Mouse (Mus musculus): ENCODE measurements around the gene Cd40.
A peak's percentile ranks its signal among the peaks of the same experiment; 100 is the strongest.

Gene Cd40

GRCm38 (mm10) chr2:165056377-165057085 is 1.1 kb downstream of the Cd40 start:
- DNase-seq (ENCODE audit: low read depth, low spot score) = no peak

GRCm38 (mm10) chr2:165059961-165060360 is 4.5 kb downstream of the Cd40 start:
- no peak for DNase-seq (ENCODE audit: low read depth, low spot score)

GRCm38 (mm10) chr2:165061638-165062433 is 6.4 kb downstream of the Cd40 start:
- DNase-seq (ENCODE audit: low read depth, low spot score) = no peak

- DNase-seq (ENCODE audit: low read depth, low spot score) = no peak
These were observed 9.1 kb downstream of the Cd40 start for GRCm38 (mm10) chr2:165064489-165064888.

- DNase-seq (ENCODE audit: low read depth, low spot score) = no peak
These were observed 13.4 kb downstream of the Cd40 start for GRCm38 (mm10) chr2:165068806-165069205.

GRCm38 (mm10) chr2:165070096-165070816 is 14.8 kb downstream of the Cd40 start:
- peak; percentile 63 for DNase-seq (ENCODE audit: low read depth, low spot score)

GRCm38 (mm10) chr2:165073381-165073781 is 18.0 kb downstream of the Cd40 start:
- DNase-seq (ENCODE audit: low read depth, low spot score) = no peak

GRCm38 (mm10) chr2:165074081-165074884 is 18.9 kb downstream of the Cd40 start:
- DNase-seq (ENCODE audit: low read depth, low spot score) = no peak

GRCm38 (mm10) chr2:165074937-165075336 is 19.5 kb downstream of the Cd40 start:
- DNase-seq (ENCODE audit: low read depth, low spot score) = peak; percentile 63

GRCm38 (mm10) chr2:165077055-165077454 is 21.6 kb downstream of the Cd40 start:
- DNase-seq (ENCODE audit: low read depth, low spot score) = no peak

- DNase-seq (ENCODE audit: low read depth, low spot score) = no peak
These were observed 22.6 kb downstream of the Cd40 start for GRCm38 (mm10) chr2:165078045-165078444.

GRCm38 (mm10) chr2:165078605-165079004 is 23.2 kb downstream of the Cd40 start:
- DNase-seq (ENCODE audit: low read depth, low spot score) = no peak

GRCm38 (mm10) chr2:165080657-165081056 is 25.2 kb downstream of the Cd40 start:
- no peak for DNase-seq (ENCODE audit: low read depth, low spot score)

- DNase-seq (ENCODE audit: low read depth, low spot score) = no peak
These were observed 25.8 kb downstream of the Cd40 start for GRCm38 (mm10) chr2:165081257-165081656.

- no peak for DNase-seq (ENCODE audit: low read depth, low spot score)
These were observed 31.2 kb downstream of the Cd40 start for GRCm38 (mm10) chr2:165086634-165087033.

- no peak for DNase-seq (ENCODE audit: low read depth, low spot score)
These were observed 34.0 kb downstream of the Cd40 start for GRCm38 (mm10) chr2:165089470-165089869.

- no peak for DNase-seq (ENCODE audit: low read depth, low spot score)
These were observed 35.2 kb downstream of the Cd40 start, which contains the start of gene 1700025C18Rik for GRCm38 (mm10) chr2:165090650-165091049. 1700025C18Rik (minus strand) TSS chr2:165090750.

- DNase-seq (ENCODE audit: low read depth, low spot score) = no peak
These were observed 36.1 kb downstream of the Cd40 start for GRCm38 (mm10) chr2:165091433-165091965.

- DNase-seq (ENCODE audit: low read depth, low spot score) = no peak
These were observed 37.0 kb downstream of the Cd40 start for GRCm38 (mm10) chr2:165092393-165092792.

GRCm38 (mm10) chr2:165096367-165096766 is 40.9 kb downstream of the Cd40 start:
- DNase-seq (ENCODE audit: low read depth, low spot score) = no peak

- DNase-seq (ENCODE audit: low read depth, low spot score) = no peak
These were observed 43.4 kb downstream of the Cd40 start for GRCm38 (mm10) chr2:165098861-165099260.

Data from retina, postnatal 7 days (tissue).